Mouse (Mus musculus) lung, postnatal 0 days (tissue): ENCODE measurements around the gene Ppa1.

Source experiments
- CTCF ChIP-seq: IDR thresholded peaks from 2 replicates; pipeline ENCODE4 v1.5.1; 2016; ENCODE audit warnings: antibody characterized with exemption, mild to moderate bottlenecking
- EP300 ChIP-seq: IDR thresholded peaks from 2 replicates; pipeline ENCODE4 v1.6.1; 2016; ENCODE audit warnings: antibody characterized with exemption, mild to moderate bottlenecking, control low read depth

DNA sequence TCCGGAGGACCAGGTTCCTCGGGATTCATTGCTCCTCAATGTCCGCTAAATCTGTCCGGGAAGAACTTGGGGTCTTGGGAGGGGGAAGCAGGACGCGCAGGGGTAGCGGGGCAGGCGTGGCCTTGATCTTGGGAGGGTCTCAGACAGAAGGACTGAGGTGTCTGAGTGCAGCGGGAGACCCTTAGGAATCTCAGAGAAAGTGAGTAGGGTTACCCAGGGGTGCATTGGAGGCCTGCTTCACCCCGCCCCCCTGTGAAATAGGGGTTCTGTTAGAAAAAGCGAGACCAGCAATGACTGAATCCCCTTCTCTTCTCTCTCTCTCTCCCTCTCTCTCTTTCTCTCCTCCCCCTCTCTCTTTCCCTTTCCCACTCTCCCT is 67.1 kb downstream of the Ppa1 start:
- no peak for TF ChIP-seq CTCF
- TF ChIP-seq EP300, result no peak
